Mouse (Mus musculus) ES-Bruce4 (cell line): Measurements from ENCODE around the gene Tial1.

Experiments
- CTCF ChIP-seq: IDR thresholded peaks from one replicate; pipeline ENCODE4 v1.8.1; 2011; ENCODE audit warnings: low read depth, low read length
- POLR2A ChIP-seq: IDR thresholded peaks from one replicate; pipeline ENCODE4 v1.8.1; 2011; ENCODE audit warnings: low read length; ENCODE audit not compliant: insufficient read depth

- TF ChIP-seq CTCF (no peak), POLR2A (no peak)
These were observed 39.8 kb downstream of the Tial1 start for GRCm38 (mm10) chr7:128421701-128422100.
